Mouse (Mus musculus): Measurements from ENCODE around the gene Olfr1135.

Olfr1135 gene

DNA sequence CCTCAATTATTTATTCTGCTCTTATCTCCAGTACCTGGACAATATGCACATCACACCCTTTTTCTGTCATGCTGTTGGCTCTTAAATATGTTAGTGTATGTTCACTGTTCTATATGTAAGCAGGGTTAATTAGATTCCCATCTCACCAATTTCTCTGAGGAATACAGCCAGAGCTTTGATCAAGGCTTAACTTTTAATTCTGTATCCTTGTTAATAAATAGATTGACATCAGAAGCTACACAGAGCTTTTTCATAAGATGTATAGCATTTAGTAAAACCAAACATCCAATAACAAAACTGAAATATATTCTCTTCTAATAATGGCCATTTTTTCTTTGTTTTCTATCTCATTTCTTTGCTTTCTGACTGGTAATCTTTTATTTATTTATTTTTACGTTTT lies at the start of gene Olfr1135:
TSS of gene Olfr1135 (minus strand) at position 101 of the 400 bp plus-strand sequence.
- DNase-seq (ENCODE audit: low spot score): no peak

DNA sequence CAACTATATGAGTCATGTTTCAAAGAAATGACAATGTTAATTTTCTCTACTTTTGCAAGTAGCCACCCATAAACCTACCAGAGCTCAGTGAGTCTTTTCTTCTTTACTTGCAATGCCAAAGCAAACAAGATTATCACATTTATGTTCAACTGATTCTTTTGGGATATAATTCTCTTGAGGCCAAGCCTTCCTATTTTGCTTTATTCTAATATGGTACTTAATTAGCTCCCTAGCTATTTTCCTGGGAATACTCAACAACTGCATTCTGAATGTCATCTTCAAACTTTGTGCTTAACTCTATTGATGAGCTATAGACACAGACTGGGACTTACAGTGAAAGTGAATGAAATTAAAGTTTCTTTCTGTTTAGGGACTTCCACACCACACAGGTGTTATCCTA lies 39.6 kb upstream of the Olfr1135 start, which contains the start of gene Olfr1137:
TSS of gene Olfr1137 (minus strand) at position 101 of the 400 bp plus-strand sequence.
- DNase-seq (ENCODE audit: low spot score): no peak

DNA sequence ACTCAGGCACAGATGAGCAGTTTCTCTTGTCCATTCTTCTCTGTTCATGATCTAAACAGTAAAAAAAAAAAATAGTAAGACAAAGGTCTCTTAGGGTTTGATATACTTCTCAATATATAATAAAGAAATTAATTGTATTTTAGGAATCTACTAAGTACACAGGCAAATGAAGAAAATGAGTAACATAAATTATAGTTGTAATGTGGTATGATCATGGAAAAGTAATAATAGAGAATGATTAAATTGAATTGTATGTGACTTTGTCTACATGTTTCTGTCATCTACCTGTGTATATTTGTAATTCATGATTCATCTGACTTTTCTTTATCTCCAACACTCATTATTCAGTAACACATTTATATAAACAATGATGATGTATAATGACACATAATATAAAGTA lies 20.4 kb upstream of the Olfr1135 start, which contains the start of gene Olfr1136:
TSS of gene Olfr1136 (minus strand) at position 101 of the 400 bp plus-strand sequence.
- DNase-seq (ENCODE audit: low spot score): no peak

DNA sequence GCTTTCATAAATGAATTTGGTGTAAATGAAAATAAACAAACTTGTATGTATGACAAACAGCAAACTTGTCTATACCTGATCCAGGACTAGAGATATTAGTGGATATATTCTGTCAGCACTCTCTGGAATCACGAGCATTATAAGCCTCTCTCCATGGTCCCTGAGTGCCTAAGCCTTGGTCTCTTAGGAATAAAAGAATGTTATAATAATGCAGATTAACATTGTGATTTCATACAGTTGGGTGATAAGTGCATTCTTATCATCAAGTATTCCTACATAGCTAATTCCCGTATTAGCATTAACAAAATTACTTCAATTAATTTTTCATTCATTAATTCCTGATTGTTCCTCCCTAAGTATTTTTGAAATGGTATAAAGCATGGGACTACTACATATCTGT lies 15.1 kb downstream of the Olfr1135 start, which contains the start of gene Olfr1134:
TSS of gene Olfr1134 (minus strand) at position 101 of the 400 bp plus-strand sequence.
- no peak for DNase-seq (ENCODE audit: low spot score)

DNA sequence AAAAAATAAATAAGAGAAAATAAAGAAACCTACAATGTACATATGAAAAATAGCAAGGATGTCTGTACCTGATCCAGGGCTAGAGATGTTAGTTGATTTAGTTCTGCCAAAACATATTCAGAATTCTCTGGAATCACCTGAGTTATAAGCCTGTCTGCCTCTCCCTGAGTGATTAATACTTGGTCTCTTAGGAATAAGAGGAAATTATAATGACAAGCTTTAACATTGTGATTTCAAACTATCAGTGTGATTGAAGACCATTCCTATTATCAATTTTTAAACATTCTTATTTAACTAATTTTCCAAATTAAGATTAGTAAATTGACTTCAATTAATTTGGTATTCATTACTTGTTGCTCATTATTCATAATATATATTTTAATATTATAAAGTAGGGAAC lies 26.2 kb downstream of the Olfr1135 start, which contains the start of gene Olfr1133:
TSS of gene Olfr1133 (minus strand) at position 101 of the 400 bp plus-strand sequence.
- no peak for DNase-seq (ENCODE audit: low spot score)

DNA sequence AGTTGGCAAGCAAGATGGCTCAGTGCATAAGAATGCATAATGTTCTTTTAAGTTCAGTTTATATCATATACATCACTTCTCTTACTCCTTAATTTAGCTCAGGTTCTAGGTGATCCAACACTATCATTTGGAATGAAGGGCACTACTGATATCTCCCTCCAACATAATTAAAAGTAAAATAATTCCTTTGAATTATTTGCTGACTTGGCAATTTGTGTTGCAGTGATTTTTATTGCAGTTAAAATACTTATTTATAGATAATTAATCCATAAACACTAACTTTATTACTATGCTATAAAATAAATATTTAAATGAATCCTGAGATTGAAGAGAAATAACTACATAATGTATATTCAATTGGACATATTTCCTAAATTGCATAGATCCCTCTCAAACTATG lies 31.0 kb downstream of the Olfr1135 start:
- DNase-seq (ENCODE audit: low spot score): no peak

DNA sequence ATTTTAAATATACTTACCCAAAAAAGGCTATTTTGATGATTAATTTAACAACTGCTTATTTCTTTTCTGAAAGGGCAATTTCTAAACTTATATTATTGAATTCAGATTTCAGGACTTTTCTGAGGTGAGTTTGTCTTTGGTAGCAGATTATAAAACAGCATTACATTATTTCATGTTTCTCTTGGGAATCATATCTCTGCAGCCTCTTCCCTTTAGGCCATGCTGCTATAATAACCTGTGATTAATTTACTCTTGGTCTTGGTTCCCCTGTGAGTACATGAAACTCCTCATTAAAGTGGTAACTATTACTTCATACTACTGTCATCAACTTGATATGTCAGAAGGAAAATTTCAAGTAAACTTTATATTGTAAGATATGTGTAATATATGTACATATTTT lies 36.0 kb downstream of the Olfr1135 start, which contains the start of gene Olfr1132:
TSS of gene Olfr1132 (minus strand) at position 101 of the 400 bp plus-strand sequence.
- no peak for DNase-seq (ENCODE audit: low spot score)

DNA sequence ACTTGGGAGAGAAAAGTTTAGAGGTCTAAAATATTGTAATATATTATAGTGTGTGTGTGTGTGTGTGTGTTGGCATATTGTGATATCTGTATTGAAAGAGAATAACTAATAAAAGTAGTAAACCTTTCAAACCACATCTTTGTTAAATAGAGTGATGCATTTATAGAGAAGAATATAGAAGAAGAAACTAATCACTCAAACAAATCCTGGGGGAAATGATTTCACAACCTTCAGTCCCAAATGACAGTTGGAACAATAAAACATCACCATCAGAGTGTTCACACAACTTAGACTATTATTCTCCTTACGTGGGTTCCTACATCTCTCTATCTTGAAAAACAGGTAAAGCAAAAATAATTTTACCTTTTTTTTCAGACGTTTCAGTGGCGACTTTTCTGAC lies 46.7 kb downstream of the Olfr1135 start, which contains the start of gene Olfr1131:
TSS of gene Olfr1131 (plus strand) at position 301 of the 400 bp plus-strand sequence.
- no peak for DNase-seq (ENCODE audit: low spot score)

All from ovary, adult 18-20 months (tissue).